Mouse (Mus musculus): Measurements from ENCODE around the gene Samhd1. TPM values are rescaled to one million over a fixed set of nuclear protein-coding genes. Genes with fewer than 3 reads are reported as not detected.

Gene Samhd1
- total RNA-seq, 4 experiments from 2014 or later: 22.4 to 38.9 (median 31.0) TPM

DNA sequence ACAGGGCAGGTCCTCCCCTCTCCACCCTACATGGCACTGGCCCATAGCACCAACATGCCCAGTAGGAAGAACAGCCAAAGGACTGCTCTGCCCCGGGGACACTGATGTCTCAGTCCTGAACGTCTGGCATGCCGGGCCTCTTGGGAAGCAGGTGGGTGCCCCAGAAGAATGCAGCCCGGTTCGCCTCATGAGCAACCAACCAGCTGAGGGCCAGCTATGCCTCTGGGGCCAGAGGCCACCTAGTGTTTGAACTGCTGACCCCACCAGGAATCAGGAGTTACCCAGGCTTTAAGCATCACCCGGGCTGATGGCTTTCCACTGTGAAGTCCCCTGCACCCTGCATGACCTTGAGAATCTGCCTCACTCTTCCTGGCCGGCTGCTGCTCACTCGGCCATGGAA lies 82.6 kb downstream of the Samhd1 start:
- DNase-seq: no peak

DNA sequence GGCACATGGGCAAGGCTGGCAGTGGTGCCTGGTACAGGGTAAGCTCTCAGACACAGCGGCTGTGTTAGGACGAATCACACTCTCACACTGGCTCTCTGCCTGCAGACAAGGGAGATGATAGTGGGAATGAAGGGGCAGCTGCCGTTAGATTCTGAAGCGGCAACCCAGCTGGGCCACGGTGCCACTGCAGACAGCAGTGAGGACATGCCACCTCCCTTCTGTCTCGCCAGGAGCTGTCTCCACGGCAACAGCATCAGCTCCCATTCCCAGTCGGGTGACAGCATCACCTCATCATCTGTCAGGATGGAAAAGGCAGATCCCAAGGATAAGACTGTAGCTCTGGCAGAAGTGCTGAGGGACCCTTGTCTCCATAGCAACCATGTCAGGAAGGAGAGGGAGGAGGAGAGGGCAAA lies 85.2 kb downstream of the Samhd1 start:
- DNase-seq: no peak

DNA sequence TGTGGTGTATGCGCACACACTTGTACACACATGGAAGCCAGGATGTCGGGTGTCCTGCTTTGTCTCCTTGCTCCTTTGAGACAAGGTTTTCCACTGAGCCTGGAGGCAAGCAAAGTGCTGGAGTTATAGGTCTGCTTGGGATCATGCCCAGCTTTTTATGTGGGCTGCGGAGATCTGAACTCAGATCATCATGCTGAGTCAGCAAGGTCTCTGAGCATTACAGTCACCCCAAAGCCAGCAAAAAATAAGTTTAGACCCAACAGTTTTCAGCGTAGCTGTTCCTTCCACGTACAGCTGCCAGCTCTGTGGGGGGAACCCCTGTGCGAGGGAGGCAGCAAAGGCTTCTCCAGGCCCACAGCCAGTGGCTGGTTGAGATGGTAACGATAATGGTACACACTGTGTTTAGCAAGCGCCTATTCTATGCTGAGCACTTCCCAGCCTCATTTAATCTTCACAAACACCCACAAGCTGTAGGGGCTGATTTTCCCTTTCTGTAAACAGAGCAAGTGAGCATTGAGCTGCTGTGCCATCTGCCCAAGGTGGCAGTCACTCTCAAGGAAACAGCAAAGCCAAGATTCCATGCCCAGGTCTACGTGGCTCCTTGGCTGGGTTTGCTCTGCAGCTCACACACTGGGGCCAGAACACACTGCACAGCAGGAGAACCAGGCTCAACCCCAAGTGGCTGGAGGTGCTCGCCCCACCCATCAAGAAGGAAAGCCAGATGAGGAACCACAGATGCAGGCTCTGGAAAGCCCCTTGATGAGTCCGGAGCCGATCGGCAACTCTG lies 86.5 kb downstream of the Samhd1 start:
- no peak for DNase-seq

Other genes with a start within 250 kb of the Samhd1 start
- under 1 TPM in 1 of 4 experiments, not detected in 3; 0.14 TPM for gene Sla2, start 248.1 kb downstream of the Samhd1 start, total RNA-seq (2022)
- 10 to 100 TPM; 54.3 to 81.0 (median 75.3) TPM for gene Ndrg3, start 143.2 kb downstream of the Samhd1 start, total RNA-seq (2022)
- gene Dsn1, start 128.1 kb downstream of the Samhd1 start, total RNA-seq (2022): 1 to 10 TPM; 4.8 to 7.7 (median 6.4) TPM
- 10 to 100 TPM; 38.6 to 50.0 (median 46.5) TPM for gene Soga1, start 56.0 kb downstream of the Samhd1 start, total RNA-seq (2022)
- not detected for gene Tldc2, start 48.2 kb downstream of the Samhd1 start, total RNA-seq (2022)
- 1 to 10 TPM; 3.6 to 6.1 (median 5.2) TPM for gene Rbl1, start 69.3 kb upstream of the Samhd1 start, total RNA-seq (2022)
- gene Rpn2, start 143.8 kb upstream of the Samhd1 start, total RNA-seq (2022): 100 to 1,000 TPM; 315 to 330 (median 326) TPM
- under 1 TPM; 0.17 to 0.89 (median 0.31) TPM for gene Mroh8, start 144.3 kb upstream of the Samhd1 start, total RNA-seq (2022)
- gene Ghrh, start 212.2 kb upstream of the Samhd1 start, total RNA-seq (2022): not detected
- gene Manbal, start 232.3 kb upstream of the Samhd1 start, total RNA-seq (2022): 10 to 100 TPM; 36.3 to 40.3 (median 36.5) TPM